Mouse (Mus musculus): ENCODE measurements around the gene Fam136a. TPM values are rescaled to one million over a fixed set of nuclear protein-coding genes. Genes with fewer than 3 reads are reported as not detected.

The Fam136a gene
- total and polyA plus RNA-seq, 2 experiments = 41.8 to 83.2 TPM

GRCm38 (mm10) chr6:86406306-86406705 is 40.9 kb downstream of the Fam136a start:
- no peak overlapping the region for H3K27ac ChIP-seq (replicated peaks; ENCODE audit: insufficient read depth, low read depth, low read length)
- no peak for TF ChIP-seq CTCF (IDR thresholded peaks at IDR 0.05; ENCODE audit: low read depth, low read length)
- no peak for TF ChIP-seq POLR2A (IDR thresholded peaks at IDR 0.05; ENCODE audit: extremely low read depth, insufficient read depth, low read length)
- H3K36me3 ChIP-seq (ENCODE audit: control insufficient read depth, insufficient read depth, low read length) = no peaks in the 10 kb centered on the region
- no peak overlapping the region for H3K4me3 ChIP-seq (ENCODE audit: insufficient read depth, low read depth, low read length)
- H3K9ac ChIP-seq (ENCODE audit: low read depth, low read length) = no peak overlapping the region
- DNase-seq (ENCODE audit: extremely low read depth, low read depth, low spot score) = no peak
- H3K4me1 ChIP-seq (ENCODE audit: control insufficient read depth, insufficient read depth, low read length) = peaks cover 6% of the 10 kb centered on the region; the same call in 1 of the 2 replicates
- H3K79me2 ChIP-seq (ENCODE audit: control insufficient read depth, insufficient read depth, low read length) = peaks cover 7% of the 10 kb centered on the region; the same call in 1 of the 2 replicates
- no peaks in the 10 kb centered on the region for H3K27me3 ChIP-seq (ENCODE audit: control insufficient read depth, insufficient read depth, low read length)

GRCm38 (mm10) chr6:86418711-86419110 is 53.3 kb downstream of the Fam136a start:
- peaks cover 41% of the 10 kb centered on the region for H3K36me3 ChIP-seq (ENCODE audit: control insufficient read depth, insufficient read depth, low read length)
- no peak overlapping the region for H3K9ac ChIP-seq (ENCODE audit: low read depth, low read length)
- H3K79me2 ChIP-seq (ENCODE audit: control insufficient read depth, insufficient read depth, low read length) = no peaks in the 10 kb centered on the region
- H3K27ac ChIP-seq (replicated peaks; ENCODE audit: insufficient read depth, low read depth, low read length) = no peak overlapping the region
- no peaks in the 10 kb centered on the region for H3K27me3 ChIP-seq (ENCODE audit: control insufficient read depth, insufficient read depth, low read length)
- H3K4me1 ChIP-seq (ENCODE audit: control insufficient read depth, insufficient read depth, low read length) = no peaks in the 10 kb centered on the region
- TF ChIP-seq POLR2A (IDR thresholded peaks at IDR 0.05; ENCODE audit: extremely low read depth, insufficient read depth, low read length) (no peak), CTCF (IDR thresholded peaks at IDR 0.05; ENCODE audit: low read depth, low read length) (no peak)
- WGBS = 87% methylated on average over 6 of the region's 6 CpGs
- no peak overlapping the region for H3K4me3 ChIP-seq (ENCODE audit: insufficient read depth, low read depth, low read length)
- no peak for DNase-seq (ENCODE audit: extremely low read depth, low read depth, low spot score)

DNA sequence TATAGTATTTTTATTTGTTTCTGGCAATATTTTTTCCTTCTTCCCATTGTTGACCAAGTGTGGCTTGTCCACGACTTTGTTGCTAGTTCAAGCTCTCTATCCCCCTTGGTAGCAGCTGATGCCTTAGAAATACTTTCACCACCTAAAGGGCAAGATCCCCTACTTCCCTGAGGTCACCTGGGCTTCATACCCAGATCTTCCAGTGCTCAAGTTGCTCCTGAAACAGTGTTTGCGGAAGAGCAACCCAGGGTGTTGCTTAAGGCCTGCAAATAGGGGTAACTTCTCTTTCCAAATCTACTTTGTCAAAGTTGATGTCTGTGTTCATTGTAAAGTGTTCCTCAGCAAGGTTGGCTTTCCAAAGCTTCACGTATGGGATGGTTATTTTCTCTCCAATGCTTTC is 53.8 kb downstream of the Fam136a start:
- Histone ChIP-seq H3K4me1 (ENCODE audit: control insufficient read depth, insufficient read depth, low read length) (no peaks in the 10 kb centered on the region), H3K27ac (replicated peaks; ENCODE audit: insufficient read depth, low read depth, low read length) (no peak overlapping the region), H3K9ac (ENCODE audit: low read depth, low read length) (no peak overlapping the region), H3K36me3 (ENCODE audit: control insufficient read depth, insufficient read depth, low read length) (peaks cover 41% of the 10 kb centered on the region), H3K79me2 (ENCODE audit: control insufficient read depth, insufficient read depth, low read length) (no peaks in the 10 kb centered on the region), H3K27me3 (ENCODE audit: control insufficient read depth, insufficient read depth, low read length) (no peaks in the 10 kb centered on the region), H3K4me3 (ENCODE audit: insufficient read depth, low read depth, low read length) (no peak overlapping the region)
- TF ChIP-seq POLR2A (IDR thresholded peaks at IDR 0.05; ENCODE audit: extremely low read depth, insufficient read depth, low read length) (no peak), CTCF (IDR thresholded peaks at IDR 0.05; ENCODE audit: low read depth, low read length) (no peak)
- no peak for DNase-seq (ENCODE audit: extremely low read depth, low read depth, low spot score)
- 92% methylated on average over 3 of the region's 3 CpGs for WGBS

Other genes starting within 250 kb of the Fam136a start
- gene Tgfa, start 170.4 kb upstream of the Fam136a start, total RNA-seq (2014; rRNA removed) = 6.3 and 8.5 TPM in 2 replicates
- 13.3 and 14.3 TPM in 2 replicates for gene Tgfa, start 170.4 kb upstream of the Fam136a start, polyA plus RNA-seq (2012; rRNA removed)
- 12.6 and 18.5 TPM in 2 replicates for gene Snrpg, start 5.7 kb downstream of the Fam136a start, total RNA-seq (2014; rRNA removed)
- gene Snrpg, start 5.7 kb downstream of the Fam136a start, polyA plus RNA-seq (2012; rRNA removed) = 25.9 and 37.9 TPM in 2 replicates
- 96.5 and 102 TPM in 2 replicates for gene Pcyox1, start 31.5 kb downstream of the Fam136a start, total RNA-seq (2014; rRNA removed)
- 60.4 and 74.6 TPM in 2 replicates for gene Pcyox1, start 31.5 kb downstream of the Fam136a start, polyA plus RNA-seq (2012; rRNA removed)
- 10.9 and 13.6 TPM in 2 replicates for gene Tia1, start 38.6 kb downstream of the Fam136a start, total RNA-seq (2014; rRNA removed)
- 2.7 and 4.0 TPM in 2 replicates for gene Tia1, start 38.6 kb downstream of the Fam136a start, polyA plus RNA-seq (2012; rRNA removed)
- 0.83 TPM in 1 of 2 replicates, not detected in the other for gene Gm44790, start 61.0 kb downstream of the Fam136a start, total RNA-seq (2014; rRNA removed)
- 1.5 and 4.0 TPM in 2 replicates for gene Gm44790, start 61.0 kb downstream of the Fam136a start, polyA plus RNA-seq (2012; rRNA removed)
- 10.1 and 10.2 TPM in 2 replicates for gene C87436, start 72.7 kb downstream of the Fam136a start, total RNA-seq (2014; rRNA removed)
- 7.6 and 7.8 TPM in 2 replicates for gene C87436, start 72.7 kb downstream of the Fam136a start, polyA plus RNA-seq (2012; rRNA removed)
- gene Pcbp1, start 160.7 kb downstream of the Fam136a start, total RNA-seq (2014; rRNA removed) = 38.2 and 59.7 TPM in 2 replicates
- 119 and 138 TPM in 2 replicates for gene Pcbp1, start 160.7 kb downstream of the Fam136a start, polyA plus RNA-seq (2012; rRNA removed)